Mouse (Mus musculus): ENCODE results near the gene Bcas3. TPM values are rescaled to one million over a fixed set of nuclear protein-coding genes. Genes with fewer than 3 reads are reported as not detected.

Gene Bcas3
- polyA plus RNA-seq, 1 experiment from 2014 or later = 31.5 TPM

DNA sequence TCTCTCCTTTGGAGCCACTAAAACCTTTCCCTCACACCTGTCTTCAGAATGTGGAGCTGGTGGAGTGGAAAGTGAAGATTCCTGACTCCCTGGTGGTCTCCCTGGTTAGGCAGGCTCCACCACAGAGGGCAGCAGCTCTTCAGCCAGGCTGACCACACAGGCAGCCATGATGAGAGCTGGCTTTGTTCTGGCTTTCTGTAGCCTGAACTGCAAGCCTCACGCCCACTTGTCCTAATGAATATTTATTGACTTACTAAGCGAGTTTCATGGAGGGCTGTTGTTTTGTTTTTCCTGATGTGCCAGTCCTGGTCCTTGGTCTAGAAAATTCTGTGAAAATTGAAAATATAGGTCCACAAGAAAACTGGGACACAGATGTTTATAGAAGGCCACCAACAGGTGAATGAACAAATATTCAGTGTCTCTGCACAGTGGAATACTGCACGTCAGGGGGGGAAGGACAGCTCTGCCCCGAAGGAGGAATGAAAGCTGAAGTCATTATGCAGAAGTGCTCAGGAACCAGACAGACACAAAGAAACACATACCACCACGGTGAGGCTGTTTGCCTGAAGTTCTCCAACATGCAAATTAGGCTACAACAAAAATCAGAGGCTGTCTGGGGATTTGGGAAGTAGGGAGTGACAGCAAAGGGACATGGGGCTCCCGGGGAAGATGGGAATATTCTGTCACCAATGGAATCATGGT is 505.2 kb downstream of the Bcas3 start:
- no peaks in the 10 kb centered on the region for H3K27me3 ChIP-seq (ENCODE audit: insufficient read depth, low read length)
- H3K36me3 ChIP-seq (ENCODE audit: insufficient read depth, low read length) = no peaks in the 10 kb centered on the region
- 29% methylated on average over 6 of the region's 6 CpGs for WGBS
- no peak overlapping the region for H3K9ac ChIP-seq (ENCODE audit: low read depth, low read length)
- H3K27ac ChIP-seq = no peak overlapping the region
- no peak for DNase-seq (ENCODE audit: low spot score)
- H3K4me1 ChIP-seq (replicated peaks; ENCODE audit: insufficient read depth, low read length) = no peaks in the 10 kb centered on the region
- no peak for TF ChIP-seq CTCF (IDR thresholded peaks at IDR 0.05; ENCODE audit: low read depth)
- no peaks in the 10 kb centered on the region for H3K9me3 ChIP-seq (replicated peaks; ENCODE audit: low read length)
- H3K4me2 ChIP-seq (ENCODE audit: low read length) = no peak overlapping the region
- no peak for ATAC-seq (replicated peaks; ENCODE audit: low FRiP score, low read depth)
- H3K4me3 ChIP-seq (replicated peaks; ENCODE audit: low read depth, low read length) = no peak overlapping the region

DNA sequence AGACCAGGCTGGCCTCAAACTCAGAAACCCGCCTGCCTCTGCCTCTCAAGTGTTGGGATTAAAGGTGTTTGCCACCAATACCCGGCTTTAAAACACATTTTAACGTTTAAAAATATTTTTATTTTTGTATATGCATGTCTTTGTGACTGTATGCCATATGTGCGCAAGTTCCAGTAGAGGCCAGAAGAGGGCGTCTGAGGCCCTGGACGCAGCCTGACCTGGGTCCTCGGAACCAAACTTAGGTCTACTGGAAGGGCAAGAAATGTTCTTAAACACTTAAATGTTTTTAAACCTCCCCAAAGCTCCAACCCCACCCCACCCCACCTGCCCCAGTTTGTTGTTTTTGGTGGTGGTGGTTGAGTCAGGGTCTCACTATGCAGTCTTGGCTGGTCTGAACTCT is 511.4 kb downstream of the Bcas3 start:
- Histone ChIP-seq H3K4me2 (ENCODE audit: low read length) (no peak overlapping the region), H3K4me1 (replicated peaks; ENCODE audit: insufficient read depth, low read length) (no peaks in the 10 kb centered on the region), H3K27ac (no peak overlapping the region), H3K4me3 (replicated peaks; ENCODE audit: low read depth, low read length) (no peak overlapping the region), H3K9ac (ENCODE audit: low read depth, low read length) (no peak overlapping the region), H3K36me3 (ENCODE audit: insufficient read depth, low read length) (no peaks in the 10 kb centered on the region), H3K9me3 (replicated peaks; ENCODE audit: low read length) (no peaks in the 10 kb centered on the region), H3K27me3 (ENCODE audit: insufficient read depth, low read length) (no peaks in the 10 kb centered on the region)
- no peak for DNase-seq (ENCODE audit: low spot score)
- peak; percentile 65 for TF ChIP-seq CTCF (IDR thresholded peaks at IDR 0.05; ENCODE audit: low read depth)
- 40% methylated on average over 7 of the region's 7 CpGs for WGBS
- ATAC-seq (replicated peaks; ENCODE audit: low FRiP score, low read depth) = no peak

Small RNA genes lying within 50 kb of the gene (microRNA-seq; reads per million reads assigned to microRNA genes)
- gene Mir5110 = not detected

Other genes with a start within 250 kb of the Bcas3 start
- 4.1 and 4.7 TPM in 2 replicates for gene Usp32, start 213.0 kb upstream of the Bcas3 start, polyA plus RNA-seq (2015; fragmentation: Nextera tagmentation; extraction: Ambion mirVana)
- 0.28 and 0.29 TPM in 2 replicates for gene 1700125H20Rik, start 182.8 kb upstream of the Bcas3 start, polyA plus RNA-seq (2015; fragmentation: Nextera tagmentation; extraction: Ambion mirVana)
- gene Appbp2, start 118.0 kb upstream of the Bcas3 start, polyA plus RNA-seq (2015; fragmentation: Nextera tagmentation; extraction: Ambion mirVana) = 38.9 and 39.5 TPM in 2 replicates
- gene Ppm1d, start 41.9 kb upstream of the Bcas3 start, polyA plus RNA-seq (2015; fragmentation: Nextera tagmentation; extraction: Ambion mirVana) = 17.3 and 18.7 TPM in 2 replicates